Mouse (Mus musculus) cerebellum, adult 9-10 months (tissue): ENCODE data around the gene Kif20b.
A peak's percentile ranks its signal among the peaks of the same experiment; 100 is the strongest.

Experiments
- DNase-seq: peaks from one replicate; pipeline ENCODE4 v3.0.0; 2022

Kif20b gene

DNA sequence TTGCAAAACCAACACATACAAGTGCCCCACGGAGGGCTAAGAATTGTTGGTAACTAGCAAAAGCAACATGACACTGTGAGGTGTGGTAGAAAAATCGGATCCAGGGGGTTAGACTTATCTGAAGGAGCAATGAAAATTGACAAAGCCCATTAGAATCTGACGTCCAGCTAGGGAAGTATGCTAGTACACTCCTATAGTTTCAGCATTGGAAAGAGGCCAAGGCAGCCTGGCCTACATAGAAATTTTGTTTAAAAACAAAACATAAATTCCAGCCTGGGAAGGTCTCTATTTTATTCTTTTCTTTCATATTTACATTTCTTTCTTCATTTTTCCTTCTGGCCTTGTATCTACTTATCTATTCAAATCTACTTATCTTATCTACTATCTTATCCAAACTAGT is 1.6 kb upstream of the Kif20b start:
- no peak for DNase-seq

DNA sequence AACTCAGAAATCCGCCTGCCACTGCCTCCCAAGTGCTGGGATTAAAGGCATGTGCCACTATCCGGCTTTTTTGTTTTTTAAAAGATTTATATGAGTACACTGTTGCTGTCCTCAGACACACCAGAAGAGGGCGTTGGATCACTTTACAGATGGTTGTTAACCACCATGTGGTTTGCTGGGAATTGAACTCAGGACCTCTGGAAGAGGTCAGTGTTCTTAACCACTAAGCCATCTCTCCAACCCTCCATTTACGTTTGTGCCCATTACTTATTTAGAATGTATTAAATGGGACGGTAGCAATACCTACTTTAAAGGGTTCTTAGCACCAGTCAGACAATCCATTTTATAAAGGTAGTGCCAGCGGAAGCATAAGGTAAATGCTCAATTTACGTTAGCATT is 909 bp upstream of the Kif20b start:
- peak; percentile 17 for DNase-seq

DNA sequence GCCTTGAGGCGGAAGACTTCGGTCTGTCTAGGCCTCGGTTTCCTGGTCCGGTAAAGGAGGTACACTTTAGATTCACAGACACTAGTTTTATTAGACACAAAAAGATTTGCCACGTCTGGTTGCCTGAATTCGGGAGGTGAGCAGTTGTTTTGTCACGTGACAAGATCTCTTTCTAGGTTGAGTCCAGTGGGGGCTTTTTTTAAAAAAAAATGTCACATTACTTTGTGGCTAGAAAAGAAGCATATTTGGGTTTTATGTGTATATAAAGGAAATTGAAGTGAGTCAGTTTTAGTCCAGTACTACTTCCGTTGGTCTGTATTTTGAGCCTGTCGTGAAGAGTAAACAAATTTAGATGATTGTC is 422 bp downstream of the Kif20b start:
- no peak for DNase-seq

DNA sequence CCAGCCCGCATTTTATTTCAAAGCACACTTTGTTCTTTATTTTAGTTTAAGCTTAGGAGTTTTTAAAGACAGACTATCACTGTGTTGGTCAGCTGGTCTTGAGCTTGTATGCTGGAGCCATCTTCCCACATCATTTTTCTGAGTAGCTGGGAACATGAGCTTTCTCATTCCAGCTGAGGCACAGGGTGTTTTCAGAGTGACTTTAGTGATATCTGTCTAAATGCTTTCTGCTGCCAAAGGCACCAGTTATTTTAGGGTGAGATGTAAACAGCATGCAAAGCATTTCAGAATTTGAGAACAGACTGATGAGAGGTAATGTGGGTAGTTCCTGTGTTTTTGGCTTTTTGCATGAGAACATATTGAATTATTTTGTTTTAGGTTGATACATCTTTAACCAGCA is 25.0 kb downstream of the Kif20b start:
- DNase-seq, result no peak

DNA sequence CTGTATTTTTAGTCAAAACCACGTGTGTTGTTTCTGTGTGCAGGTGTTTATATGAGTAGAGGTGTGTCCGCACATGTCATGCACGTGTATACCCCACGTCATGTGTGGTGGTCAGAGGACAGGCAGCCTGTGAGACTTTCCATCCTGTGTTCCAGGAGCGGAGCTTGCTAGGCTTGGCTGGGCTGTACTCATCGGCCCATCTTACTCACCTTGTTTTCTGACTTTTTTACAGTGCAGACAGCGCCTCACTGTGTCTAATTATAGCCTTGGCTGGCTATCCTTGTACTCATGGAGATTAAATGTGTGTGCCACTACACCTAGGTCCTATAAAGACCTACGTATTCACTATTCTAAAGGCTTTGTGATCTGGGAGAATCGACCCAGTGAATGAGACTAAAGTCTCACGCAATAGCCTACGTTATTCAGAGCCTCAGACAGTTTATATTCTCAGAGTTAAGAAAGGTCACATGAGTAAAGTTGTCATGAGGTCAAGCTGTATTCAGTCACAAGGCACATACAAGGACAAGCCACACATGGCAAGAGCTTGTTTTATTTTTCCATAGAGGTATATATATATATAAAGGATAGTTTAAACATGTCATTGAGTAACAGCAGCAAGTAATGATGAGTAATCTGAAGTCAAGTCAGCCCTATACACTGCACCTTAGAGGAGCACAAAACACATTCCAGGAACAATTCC is 31.8 kb downstream of the Kif20b start:
- no peak for DNase-seq

DNA sequence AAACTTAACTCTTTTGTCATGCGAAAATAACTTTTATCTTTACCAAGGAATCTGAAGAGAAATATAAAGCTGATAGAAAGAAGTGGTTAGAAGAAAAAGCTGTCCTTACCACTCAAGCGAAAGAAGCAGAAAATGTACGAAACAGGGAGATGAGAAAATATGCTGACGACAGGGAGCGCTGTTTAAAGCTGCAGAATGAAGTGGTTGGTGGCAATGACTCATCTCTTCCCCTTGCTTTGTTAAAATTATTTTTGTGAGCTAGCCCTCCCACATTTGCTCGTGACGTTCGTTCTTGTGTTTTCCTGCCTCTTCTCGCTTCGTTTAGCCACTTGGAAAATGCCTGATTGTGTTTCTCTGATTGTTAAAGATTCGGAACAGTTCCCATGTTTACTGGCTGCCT is 37.2 kb downstream of the Kif20b start:
- DNase-seq, result no peak

DNA sequence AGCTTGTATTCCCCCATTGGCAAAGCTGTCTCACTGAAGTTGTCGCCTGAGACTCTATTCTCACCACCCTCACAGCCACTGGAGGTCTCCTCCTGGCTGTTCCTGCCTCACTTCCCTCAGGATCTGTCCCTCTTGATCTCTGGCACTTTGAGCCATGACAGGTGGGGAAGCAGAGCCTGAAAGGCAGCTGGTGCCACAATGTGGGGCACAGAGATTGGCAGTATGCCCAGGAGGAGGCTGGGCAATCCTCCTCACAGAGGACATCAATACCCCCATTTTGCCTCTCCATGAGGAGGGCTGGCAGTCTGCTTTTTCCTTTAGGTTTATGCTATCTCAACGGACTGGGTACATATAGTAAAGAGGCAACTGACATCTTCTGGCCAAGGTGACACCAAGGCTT is 62.6 kb downstream of the Kif20b start:
- DNase-seq, result peak; percentile 68

DNA sequence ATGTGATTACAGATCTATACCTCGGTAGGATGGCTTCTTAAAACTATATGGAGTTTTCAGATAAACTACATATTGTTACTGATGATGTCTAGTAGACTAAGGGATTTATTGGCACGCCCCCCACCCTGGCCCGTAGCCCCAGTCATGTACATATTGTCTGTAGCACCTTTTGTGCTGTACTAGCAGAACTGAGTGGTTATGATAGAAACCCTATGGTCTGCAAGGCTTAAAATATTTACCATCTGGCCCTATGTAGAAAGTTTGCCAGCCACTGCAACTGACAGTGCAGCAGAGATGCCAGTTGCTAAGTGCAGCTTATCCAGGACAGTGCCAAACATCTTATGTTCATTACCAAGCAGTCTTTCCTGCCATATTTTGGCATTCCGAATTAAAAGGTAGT is 68.3 kb downstream of the Kif20b start:
- no peak for DNase-seq

DNA sequence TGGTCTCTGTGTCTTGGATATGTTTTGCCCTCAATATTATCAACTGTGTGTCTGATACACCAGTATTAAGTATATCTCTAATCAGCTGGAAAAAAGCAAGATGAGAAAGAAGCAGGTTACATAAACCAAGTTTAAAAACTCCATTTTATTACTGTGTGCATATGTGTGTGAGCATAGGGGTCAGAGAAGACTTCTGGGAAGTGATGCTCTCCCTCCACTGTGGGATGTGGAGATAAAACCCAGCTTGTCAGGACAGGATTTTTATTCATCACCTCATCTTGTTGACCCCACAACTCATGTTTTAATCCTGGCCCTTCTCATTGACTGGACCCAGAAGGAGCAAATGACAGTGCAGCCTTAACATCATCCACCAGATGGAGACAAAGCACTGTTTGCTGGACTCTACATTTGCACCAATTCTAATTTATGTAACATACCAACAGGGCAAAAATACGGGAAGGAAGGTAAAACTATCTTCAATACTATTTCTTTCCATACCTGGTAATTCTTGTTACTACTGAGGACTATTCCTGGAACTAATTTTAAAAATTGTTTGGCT is 70.9 kb downstream of the Kif20b start:
- DNase-seq, result peak; percentile 71

DNA sequence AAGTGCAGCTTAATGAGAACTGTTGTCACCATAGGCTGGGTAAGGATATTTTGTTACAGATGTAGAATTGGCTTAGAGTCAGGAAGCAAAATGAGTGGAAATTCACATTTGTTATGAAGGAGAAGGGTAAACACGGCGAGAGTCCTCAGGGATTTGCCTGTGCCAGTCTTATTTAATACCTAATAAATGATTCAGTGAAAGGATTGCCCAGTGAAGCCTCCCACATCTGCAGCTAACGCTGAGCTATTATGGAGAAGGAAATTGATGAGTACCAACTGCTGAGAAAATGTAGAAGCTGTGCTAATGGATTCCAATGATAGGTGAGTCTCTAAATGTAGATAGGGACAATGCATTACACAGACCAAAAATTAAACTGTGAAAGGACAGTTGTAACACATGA is 92.9 kb downstream of the Kif20b start:
- DNase-seq, result no peak

DNA sequence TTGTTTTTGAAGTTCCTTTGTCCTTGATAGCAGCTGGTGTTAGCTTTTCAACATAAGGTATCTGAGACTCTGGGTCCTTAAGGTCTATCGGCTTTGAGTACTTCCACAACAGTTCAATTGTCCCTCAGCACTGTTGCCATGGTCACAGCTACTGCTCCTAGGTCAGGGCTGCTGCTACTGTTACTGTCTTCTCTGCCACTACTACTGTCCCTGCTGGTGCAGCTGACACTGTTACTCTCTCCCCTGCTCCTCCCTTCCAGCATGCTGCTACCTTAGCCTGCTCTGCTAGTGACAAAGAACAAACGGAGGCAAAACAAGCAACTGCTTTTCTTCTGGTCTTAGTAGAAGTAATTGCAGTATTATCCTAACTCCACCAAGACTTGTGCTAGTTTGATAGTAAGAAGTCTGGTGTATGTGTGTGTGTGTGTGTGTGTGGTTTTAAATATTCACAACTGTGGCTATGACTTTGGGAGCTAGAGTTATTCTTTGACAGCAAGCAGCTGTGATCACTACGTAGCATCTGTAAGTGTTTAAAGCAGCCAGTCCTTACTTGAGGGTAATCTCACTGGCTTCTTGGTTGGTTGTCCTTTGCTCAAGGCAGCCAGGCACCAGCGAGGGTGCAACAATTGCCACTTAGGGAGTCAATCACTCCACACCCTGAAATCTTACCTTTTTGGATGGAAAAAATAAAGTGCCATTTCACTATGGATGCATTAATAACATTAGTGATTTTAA is 95.5 kb downstream of the Kif20b start:
- no peak for DNase-seq

DNA sequence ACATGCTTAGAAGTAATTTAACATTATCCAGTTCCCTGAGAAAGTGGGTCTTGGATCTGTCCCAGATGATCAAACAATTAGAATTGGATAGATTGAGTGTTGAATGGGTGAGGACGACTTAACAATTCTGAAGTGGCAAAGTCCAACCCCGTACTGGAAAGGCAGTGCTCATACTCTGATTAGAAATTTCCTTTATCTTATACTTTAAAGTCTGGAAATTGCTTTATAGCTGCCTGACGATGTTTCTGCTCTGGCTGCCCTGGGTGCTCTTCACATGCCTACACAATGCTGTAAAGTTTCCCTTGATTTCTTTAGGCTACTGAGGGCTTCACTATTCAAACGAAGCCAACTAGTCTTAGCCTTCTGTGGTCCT is 96.0 kb downstream of the Kif20b start:
- DNase-seq, result no peak
